Mouse (Mus musculus): Measurements from ENCODE around the gene Cd9. TPM values are rescaled to one million over a fixed set of nuclear protein-coding genes. Genes with fewer than 3 reads are reported as not detected.

The Cd9 gene
- total and polyA plus RNA-seq, 2 experiments from 2014 or later = 49.1 to 105 TPM

- WGBS = 89% methylated on average over 4 of the region's 4 CpGs
Measured at GRCm38 (mm10) chr6:125506427-125506826, 11.8 kb upstream of the Cd9 start.

GRCm38 (mm10) chr6:125504622-125505355 lies 10.2 kb upstream of the Cd9 start:
- Histone ChIP-seq H3K27ac (ENCODE audit: low read depth, low read length) (no peak overlapping the region), H3K4me2 (ENCODE audit: low read depth, low read length, poor library complexity, severe bottlenecking) (no peak overlapping the region), H3K9ac (replicated peaks; ENCODE audit: low read length, poor library complexity, severe bottlenecking) (no peak overlapping the region), H3K36me3 (ENCODE audit: insufficient read depth, low read length) (no peaks in the 10 kb centered on the region), H3K9me3 (ENCODE audit: low read length) (no peaks in the 10 kb centered on the region), H3K27me3 (ENCODE audit: insufficient read depth, low read length) (no peaks in the 10 kb centered on the region), H3K4me3 (ENCODE audit: low read depth, low read length) (no peak overlapping the region), H3K4me1 (ENCODE audit: insufficient read depth, low read length) (no peaks in the 10 kb centered on the region)
- DNase-seq (ENCODE audit: low spot score) = no peak
- no peak for ATAC-seq (ENCODE audit: low FRiP score)
- 0 out of 2 replicates have a peak, but pooled peaks have one; percentile 4 for TF ChIP-seq CTCF (IDR thresholded peaks at IDR 0.05)
- 37% methylated on average over 3 of the region's 3 CpGs for WGBS

More at GRCm38 (mm10) chr6:125506427-125506826, 11.8 kb upstream of the Cd9 start:
- Histone ChIP-seq H3K36me3 (ENCODE audit: insufficient read depth, low read length) (no peaks in the 10 kb centered on the region), H3K4me3 (ENCODE audit: low read depth, low read length) (no peak overlapping the region), H3K27me3 (ENCODE audit: insufficient read depth, low read length) (no peaks in the 10 kb centered on the region), H3K27ac (ENCODE audit: low read depth, low read length) (no peak overlapping the region), H3K9me3 (ENCODE audit: low read length) (no peaks in the 10 kb centered on the region), H3K4me1 (ENCODE audit: insufficient read depth, low read length) (no peaks in the 10 kb centered on the region), H3K4me2 (ENCODE audit: low read depth, low read length, poor library complexity, severe bottlenecking) (no peak overlapping the region), H3K9ac (replicated peaks; ENCODE audit: low read length, poor library complexity, severe bottlenecking) (no peak overlapping the region)
- no peak for TF ChIP-seq CTCF (IDR thresholded peaks at IDR 0.05)
- DNase-seq (ENCODE audit: low spot score) (no peak), ATAC-seq (ENCODE audit: low FRiP score) (no peak)

- no peaks in the 10 kb centered on the region for H3K27me3 ChIP-seq (ENCODE audit: insufficient read depth, low read length)
- ATAC-seq (ENCODE audit: low FRiP score) = no peak
- TF ChIP-seq CTCF (IDR thresholded peaks at IDR 0.05) = no peak
- no peak overlapping the region for H3K4me3 ChIP-seq (ENCODE audit: low read depth, low read length)
- no peak overlapping the region for H3K27ac ChIP-seq (ENCODE audit: low read depth, low read length)
- no peak for DNase-seq (ENCODE audit: low spot score)
- H3K4me2 ChIP-seq (ENCODE audit: low read depth, low read length, poor library complexity, severe bottlenecking) = no peak overlapping the region
- H3K9me3 ChIP-seq (ENCODE audit: low read length) = no peaks in the 10 kb centered on the region
- 94% methylated on average over 11 of the region's 11 CpGs for WGBS
- no peak overlapping the region for H3K9ac ChIP-seq (replicated peaks; ENCODE audit: low read length, poor library complexity, severe bottlenecking)
- no peaks in the 10 kb centered on the region for H3K36me3 ChIP-seq (ENCODE audit: insufficient read depth, low read length)
- H3K4me1 ChIP-seq (ENCODE audit: insufficient read depth, low read length) = no peaks in the 10 kb centered on the region
Measured at GRCm38 (mm10) chr6:125503186-125503802, 8.7 kb upstream of the Cd9 start.

GRCm38 (mm10) chr6:125498062-125498461 lies 3.5 kb upstream of the Cd9 start:
- Histone ChIP-seq H3K4me2 (ENCODE audit: low read depth, low read length, poor library complexity, severe bottlenecking) (no peak overlapping the region), H3K4me1 (ENCODE audit: insufficient read depth, low read length) (no peaks in the 10 kb centered on the region), H3K36me3 (ENCODE audit: insufficient read depth, low read length) (no peaks in the 10 kb centered on the region), H3K4me3 (ENCODE audit: low read depth, low read length) (no peak overlapping the region), H3K9me3 (ENCODE audit: low read length) (no peaks in the 10 kb centered on the region), H3K27me3 (ENCODE audit: insufficient read depth, low read length) (peaks cover 8% of the 10 kb centered on the region; the same call in 1 of the 2 replicates), H3K27ac (ENCODE audit: low read depth, low read length) (no peak overlapping the region), H3K9ac (replicated peaks; ENCODE audit: low read length, poor library complexity, severe bottlenecking) (no peak overlapping the region)
- WGBS = 49% methylated on average over 5 of the region's 5 CpGs
- ATAC-seq (ENCODE audit: low FRiP score) (no peak), DNase-seq (ENCODE audit: low spot score) (no peak)
- peak; percentile 65 for TF ChIP-seq CTCF (IDR thresholded peaks at IDR 0.05)

GRCm38 (mm10) chr6:125496417-125496816 lies 1.8 kb upstream of the Cd9 start:
- H3K36me3 ChIP-seq (ENCODE audit: insufficient read depth, low read length) = no peaks in the 10 kb centered on the region
- WGBS = 94% methylated on average over 12 of the region's 12 CpGs
- ATAC-seq (ENCODE audit: low FRiP score) (no peak), DNase-seq (ENCODE audit: low spot score) (no peak)
- H3K4me3 ChIP-seq (ENCODE audit: low read depth, low read length) = no peak overlapping the region
- H3K4me1 ChIP-seq (ENCODE audit: insufficient read depth, low read length) = no peaks in the 10 kb centered on the region
- H3K27me3 ChIP-seq (ENCODE audit: insufficient read depth, low read length) = peaks cover 10% of the 10 kb centered on the region; the same call in 1 of the 2 replicates
- H3K4me2 ChIP-seq (ENCODE audit: low read depth, low read length, poor library complexity, severe bottlenecking) = no peak overlapping the region
- TF ChIP-seq CTCF (IDR thresholded peaks at IDR 0.05) = no peak
- no peaks in the 10 kb centered on the region for H3K9me3 ChIP-seq (ENCODE audit: low read length)
- no peak overlapping the region for H3K27ac ChIP-seq (ENCODE audit: low read depth, low read length)
- no peak overlapping the region for H3K9ac ChIP-seq (replicated peaks; ENCODE audit: low read length, poor library complexity, severe bottlenecking)

GRCm38 (mm10) chr6:125495361-125495760 lies 770 bp upstream of the Cd9 start:
- Histone ChIP-seq H3K27me3 (ENCODE audit: insufficient read depth, low read length) (peaks cover 10% of the 10 kb centered on the region; the same call in 1 of the 2 replicates), H3K4me1 (ENCODE audit: insufficient read depth, low read length) (no peaks in the 10 kb centered on the region), H3K9ac (replicated peaks; ENCODE audit: low read length, poor library complexity, severe bottlenecking) (no peak overlapping the region), H3K9me3 (ENCODE audit: low read length) (no peaks in the 10 kb centered on the region), H3K27ac (ENCODE audit: low read depth, low read length) (no peak overlapping the region), H3K4me2 (ENCODE audit: low read depth, low read length, poor library complexity, severe bottlenecking) (no peak overlapping the region), H3K36me3 (ENCODE audit: insufficient read depth, low read length) (no peaks in the 10 kb centered on the region), H3K4me3 (ENCODE audit: low read depth, low read length) (no peak overlapping the region)
- no peak for TF ChIP-seq CTCF (IDR thresholded peaks at IDR 0.05)
- ATAC-seq (ENCODE audit: low FRiP score) = no peak
- DNase-seq (ENCODE audit: low spot score) = no peak
- 71% methylated on average over 9 of the region's 9 CpGs for WGBS
